ENCODE assay signal across 14 mouse cellular contexts in the genomic region with DNA sequence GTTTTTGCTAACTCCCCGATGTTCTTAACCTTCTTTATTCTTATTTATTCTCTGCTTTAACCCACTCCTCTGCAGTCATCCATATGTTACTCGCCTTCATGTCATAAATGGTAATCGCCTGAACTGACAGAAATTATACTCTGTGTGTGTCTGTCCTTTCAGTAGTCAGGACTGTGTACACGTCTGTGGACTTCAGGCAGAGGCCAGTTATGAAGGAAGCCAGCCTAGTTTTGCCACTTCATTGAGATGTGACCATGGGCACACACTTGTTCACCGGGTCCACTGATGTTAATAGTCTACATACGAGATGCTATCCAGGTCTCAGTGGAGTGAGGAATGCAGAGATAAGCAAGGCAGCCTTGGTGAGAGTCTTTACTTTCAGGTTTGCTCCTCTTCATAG.
"Had no signal": no experiment of that assay in that cellular context is flagged by ENCODE, and none has a peak within 500 bp of the region (broad histone marks: within the 10 kb centered on the region; RNA-seq: fewer than 3 reads in every experiment).

No protein-coding gene starts in this region.

- H3K27me3 ChIP-seq: liver, embryonic 13.5 days; midbrain, embryonic 15.5 days; neural tube, embryonic 13.5 days had no signal

- H3K4me3 ChIP-seq: layer of hippocampus, adult 2 months; liver, embryonic 13.5 days; midbrain, embryonic 15.5 days; myocyte; neural tube, embryonic 13.5 days had no signal

- H3K9ac ChIP-seq: liver, embryonic 13.5 days; lung, embryonic 14.5 days; midbrain, embryonic 15.5 days; neural tube, embryonic 13.5 days had no signal

- H3K4me2 ChIP-seq: liver, embryonic 13.5 days; lung, embryonic 14.5 days; midbrain, embryonic 15.5 days; neural tube, embryonic 13.5 days had no signal

- H3K36me3 ChIP-seq: liver, embryonic 13.5 days; midbrain, embryonic 15.5 days had no signal

- H3K9me3 ChIP-seq: liver, embryonic 13.5 days; midbrain, embryonic 15.5 days had no signal

- ATAC-seq: lung, postnatal 0 days; midbrain, embryonic 15.5 days had no signal

- H3K4me1 ChIP-seq: liver, embryonic 13.5 days had no signal

- H3K27ac ChIP-seq: kidney, postnatal 0 days; layer of hippocampus, adult 2 months; liver, embryonic 13.5 days; macrophage; midbrain, embryonic 15.5 days; neural tube, embryonic 13.5 days had no signal

- DNase-seq: kidney, adult 2 months; layer of hippocampus, adult 9-11 months; liver, embryonic 13.5 days; lung, embryonic 14.5 days; retina, postnatal 1 day; thymus, adult 18-20 months; thymus, postnatal 36 days had no signal
